Mouse (Mus musculus) liver, adult 2 months (tissue): ENCODE measurements around the gene Slc9b1. TPM values are rescaled to one million over a fixed set of nuclear protein-coding genes. Genes with fewer than 3 reads are reported as not detected.

Experiments used
- DNase-seq: peaks from one replicate; pipeline ENCODE4 v3.0.0-alpha.2; 2011; ENCODE audit warnings: low read depth, low spot score; ENCODE audit errors: extremely low read depth
- H3K27ac ChIP-seq: fragments of 200-500 bp; replicated peaks from 2 replicates; pipeline ENCODE4 v1.5.1; 2012; ENCODE audit warnings: low read depth, mild to moderate bottlenecking, control low read depth, inconsistent platforms, low read length; ENCODE audit not compliant: insufficient read depth
- H3K27me3 ChIP-seq: fragments of 200-500 bp; 2 replicates; pipeline ENCODE4 v1.6.1; 2012; ENCODE audit warnings: mild to moderate bottlenecking, moderate library complexity, low read length, inconsistent platforms; ENCODE audit not compliant: control insufficient read depth, insufficient read depth
- H3K36me3 ChIP-seq: fragments of 200-500 bp; 2 replicates; pipeline ENCODE4 v1.6.1; 2012; ENCODE audit warnings: low read length, inconsistent platforms; ENCODE audit not compliant: control insufficient read depth, insufficient read depth
- H3K4me1 ChIP-seq: fragments of 200-500 bp; 2 replicates; pipeline ENCODE4 v1.6.1; 2011; ENCODE audit warnings: low read length; ENCODE audit not compliant: control insufficient read depth, insufficient read depth
- H3K4me3 ChIP-seq: fragments of 200-500 bp; 2 replicates; pipeline ENCODE4 v1.5.1; 2011; ENCODE audit warnings: low read depth, mild to moderate bottlenecking, control low read depth, low read length, moderate library complexity; ENCODE audit not compliant: insufficient read depth
- H3K79me2 ChIP-seq: fragments of 200-500 bp; 2 replicates; pipeline ENCODE4 v1.6.1; 2012; ENCODE audit warnings: inconsistent platforms, mild to moderate bottlenecking, low read length, moderate library complexity; ENCODE audit not compliant: control insufficient read depth, insufficient read depth
- H3K9ac ChIP-seq: fragments of 200-500 bp; 2 replicates; pipeline ENCODE4 v1.6.1; 2012; ENCODE audit warnings: low read depth, mild to moderate bottlenecking, control low read depth, inconsistent platforms, low read length
- CTCF ChIP-seq: fragments of 200-500 bp; IDR thresholded peaks from 2 replicates; pipeline ENCODE4 v1.5.1; 2011; ENCODE audit warnings: low read depth, low read length, control low read depth
- POLR2A ChIP-seq: fragments of 200-500 bp; IDR thresholded peaks from 2 replicates; pipeline ENCODE4 v1.6.1; 2011; ENCODE audit warnings: low read length, control low read depth; ENCODE audit not compliant: insufficient read depth; ENCODE audit errors: extremely low read depth
- whole genome bisulfite sequencing: fragments of 180-500 bp; shearing (Covaris S2); methylation state at CpG from one replicate; pipeline ENCODE4 v1.1.7; 2018; 5-methylcytosine and 5-hydroxymethylcytosine counted together
- polyA plus RNA-seq: library from polyadenylated mRNA; depleted of rRNA; stranded (reverse); fragments of >200 nt; gene quantifications from 2 replicates; pipeline ENCODE4 v1.2.3, GENCODE M21; 2012
- total RNA-seq: library from RNA; depleted of rRNA; stranded (reverse); fragments of >200 nt; gene quantifications from 2 replicates; pipeline ENCODE4 v1.2.3, GENCODE M21; 2014

Slc9b1 gene
- total and polyA plus RNA-seq, 2 experiments: 0.09 TPM; not detected in 1

DNA sequence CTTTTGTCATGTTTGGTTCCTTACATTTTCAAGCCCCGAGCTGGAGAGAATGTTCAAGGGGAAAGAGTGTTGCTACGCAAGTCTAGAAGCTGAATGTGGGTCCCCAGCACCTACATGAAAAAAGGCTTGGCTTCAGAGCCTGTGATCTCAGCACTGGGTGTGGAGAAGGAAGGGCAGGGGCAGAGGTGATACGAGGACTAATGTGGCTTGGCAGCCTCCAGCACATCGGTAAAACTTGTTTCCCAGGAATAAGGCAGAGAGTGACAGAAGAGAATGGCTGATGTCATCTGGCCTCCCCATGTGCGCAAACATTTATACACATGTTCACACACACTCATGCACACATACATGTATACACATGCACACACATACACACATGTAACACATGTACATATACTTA, 47.3 kb downstream of the Slc9b1 start:
- no peak overlapping the region for H3K9ac ChIP-seq

DNA sequence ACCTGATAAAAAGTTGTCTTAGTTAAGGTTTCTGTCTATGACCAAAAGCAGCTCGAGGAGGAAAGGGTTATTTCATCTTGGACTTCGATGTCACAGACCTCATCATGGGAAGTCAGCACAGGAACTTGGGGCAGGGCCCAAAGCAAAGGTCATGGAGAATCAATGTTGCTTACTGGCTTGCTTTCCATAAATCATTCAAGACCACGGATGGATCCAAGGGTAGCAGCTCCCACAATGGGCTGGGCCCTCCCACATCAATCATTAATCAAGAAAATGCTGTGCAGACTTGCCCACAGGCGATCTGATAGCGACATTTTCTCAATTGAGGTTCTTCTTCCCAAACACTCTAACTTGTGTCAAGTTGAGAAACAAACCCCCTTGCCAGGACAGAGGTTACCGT, 48.3 kb downstream of the Slc9b1 start:
- H3K4me1 ChIP-seq: peaks cover 8% of the 10 kb centered on the region; the same call in 1 of the 2 replicates
- peak; percentile 94 for DNase-seq
- H3K36me3 ChIP-seq: no peaks in the 10 kb centered on the region
- H3K4me3 ChIP-seq: no peak overlapping the region; the same call in 1 of the 2 replicates
- WGBS: 6% methylated on average over 6 of the region's 6 CpGs
- peak overlapping the region; percentile 27 for H3K27ac ChIP-seq
- H3K27me3 ChIP-seq: no peaks in the 10 kb centered on the region
- no peaks in the 10 kb centered on the region for H3K79me2 ChIP-seq
- no peak overlapping the region for H3K9ac ChIP-seq
- no peak for TF ChIP-seq CTCF
- no peak for TF ChIP-seq POLR2A

More for the DNA sequence above, 47.3 kb downstream of the Slc9b1 start:
- no peak overlapping the region for H3K4me3 ChIP-seq
- TF ChIP-seq CTCF (no peak), POLR2A (no peak)
- H3K36me3 ChIP-seq: no peaks in the 10 kb centered on the region
- no peak overlapping the region for H3K27ac ChIP-seq
- H3K79me2 ChIP-seq: no peaks in the 10 kb centered on the region
- WGBS: 56% methylated on average over 5 of the region's 5 CpGs
- H3K27me3 ChIP-seq: no peaks in the 10 kb centered on the region
- DNase-seq: peak; percentile 7
- H3K4me1 ChIP-seq: peaks cover 8% of the 10 kb centered on the region; the same call in 1 of the 2 replicates

DNA sequence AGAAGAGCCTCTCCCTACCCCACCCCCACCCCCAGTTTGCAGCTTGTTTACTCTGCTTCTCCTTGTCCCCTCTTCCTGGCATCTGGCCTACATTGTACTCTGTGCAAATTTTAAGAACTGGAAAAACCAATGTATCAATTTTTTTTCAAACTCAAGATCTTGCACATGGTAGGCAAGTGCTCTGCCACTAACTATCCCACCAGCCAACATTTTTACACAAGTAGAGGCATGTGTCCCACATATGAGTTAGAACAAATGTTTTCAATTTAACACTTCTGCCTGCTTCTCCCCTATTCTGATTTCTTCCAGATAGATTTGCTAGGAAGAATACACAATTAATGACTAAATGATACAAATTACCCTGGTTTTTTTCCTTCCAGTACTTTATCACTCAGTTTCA, 49.3 kb downstream of the Slc9b1 start:
- Histone ChIP-seq H3K27ac (no peak overlapping the region), H3K9ac (no peak overlapping the region), H3K27me3 (no peaks in the 10 kb centered on the region), H3K36me3 (no peaks in the 10 kb centered on the region), H3K79me2 (no peaks in the 10 kb centered on the region), H3K4me1 (peaks cover 8% of the 10 kb centered on the region; the same call in 1 of the 2 replicates), H3K4me3 (no peak overlapping the region)
- DNase-seq: peak; percentile 7
- TF ChIP-seq CTCF (no peak), POLR2A (no peak)

DNA sequence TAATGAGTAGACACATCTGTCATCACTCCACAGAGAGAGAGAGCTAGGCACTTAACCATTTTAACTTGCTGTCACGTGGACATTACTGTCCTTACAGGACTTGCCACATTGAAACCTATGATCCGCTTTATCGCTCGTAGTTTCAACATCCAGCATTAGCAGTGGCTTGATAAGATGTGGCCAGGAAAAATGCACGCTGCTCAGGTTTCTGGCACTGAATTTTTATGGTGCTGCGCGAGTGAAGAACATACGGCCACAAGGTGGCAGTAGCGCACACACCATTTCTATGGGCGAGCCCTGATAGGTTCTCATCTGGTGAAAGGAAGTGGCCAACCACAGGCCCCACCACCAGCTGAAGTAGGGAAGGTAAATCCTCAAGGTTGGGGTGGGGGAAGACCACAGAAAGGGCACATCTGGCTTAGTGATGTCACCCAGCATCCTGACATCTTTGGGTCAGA, 54.4 kb downstream of the Slc9b1 start:
- Histone ChIP-seq H3K36me3 (peaks cover 1% of the 10 kb centered on the region; the same call in 1 of the 2 replicates), H3K27ac (no peak overlapping the region), H3K4me1 (no peaks in the 10 kb centered on the region), H3K27me3 (no peaks in the 10 kb centered on the region), H3K9ac (no peak overlapping the region), H3K79me2 (no peaks in the 10 kb centered on the region), H3K4me3 (no peak overlapping the region)
- under 1% methylated on average over 10 of the region's 10 CpGs for WGBS
- peak; percentile 92 for DNase-seq
- TF ChIP-seq CTCF: peak; percentile 86
- TF ChIP-seq POLR2A: no peak

DNA sequence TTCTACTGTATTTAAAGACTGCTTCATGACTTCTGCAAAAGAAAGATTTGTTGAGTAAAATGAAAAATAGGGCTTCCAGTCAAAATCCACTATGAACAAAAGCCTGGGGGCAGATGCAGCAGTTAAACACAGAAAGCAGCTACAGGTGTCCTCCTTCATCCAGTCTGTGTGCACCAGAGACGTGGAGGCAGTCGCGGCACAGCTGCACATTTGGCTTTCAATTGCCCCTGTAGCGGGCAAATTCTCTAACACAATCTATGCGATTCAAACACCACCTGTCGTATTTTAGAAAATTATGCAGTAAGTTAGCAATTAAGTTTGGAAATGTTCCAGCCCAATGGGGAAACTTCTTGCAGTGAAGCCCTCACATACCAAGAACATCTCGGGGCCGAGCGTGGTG, 55.4 kb downstream of the Slc9b1 start:
- Histone ChIP-seq H3K79me2 (no peaks in the 10 kb centered on the region), H3K36me3 (peaks cover 2% of the 10 kb centered on the region; the same call in 1 of the 2 replicates), H3K27ac (no peak overlapping the region), H3K9ac (no peak overlapping the region), H3K4me3 (no peak overlapping the region), H3K27me3 (no peaks in the 10 kb centered on the region), H3K4me1 (no peaks in the 10 kb centered on the region)
- no peak for DNase-seq
- WGBS: 94% methylated on average over 9 of the region's 9 CpGs
- TF ChIP-seq CTCF (no peak), POLR2A (no peak)

DNA sequence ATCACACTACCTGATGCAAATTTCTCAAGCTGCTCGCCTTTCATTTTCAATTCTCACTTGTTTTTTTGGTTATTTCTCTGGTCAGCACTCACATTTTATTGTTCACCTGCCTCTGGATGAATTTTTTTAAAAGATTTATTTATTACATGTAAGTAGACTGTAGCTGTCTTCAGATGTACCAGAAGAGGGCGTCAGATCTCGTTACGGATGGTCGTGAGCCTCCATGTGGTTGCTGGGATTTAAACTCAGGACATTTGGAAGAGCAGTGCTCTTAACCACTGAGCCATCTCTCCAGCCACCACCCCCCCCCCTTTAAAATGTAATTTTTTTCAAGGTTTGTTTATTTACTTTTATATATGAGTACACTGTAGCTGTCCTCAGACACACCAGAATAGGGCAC, 56.0 kb downstream of the Slc9b1 start:
- Histone ChIP-seq H3K9ac (no peak overlapping the region), H3K79me2 (no peaks in the 10 kb centered on the region), H3K27ac (no peak overlapping the region), H3K4me3 (no peak overlapping the region), H3K4me1 (no peaks in the 10 kb centered on the region), H3K27me3 (no peaks in the 10 kb centered on the region), H3K36me3 (peaks cover 2% of the 10 kb centered on the region; the same call in 1 of the 2 replicates)
- TF ChIP-seq CTCF (no peak), POLR2A (no peak)
- 71% methylated on average over 5 of the region's 5 CpGs for WGBS
- DNase-seq: no peak
